Mouse (Mus musculus): ENCODE measurements around the gene Mcrip1.

Gene Mcrip1

GRCm38 (mm10) chr11:120575046-120575445 is 25.5 kb upstream of the Mcrip1 start:
- no peak for DNase-seq (ENCODE audit: low read depth, low spot score)

- DNase-seq (ENCODE audit: low read depth, low spot score) = peak; percentile 50
Observed at GRCm38 (mm10) chr11:120574278-120574600, 24.7 kb upstream of the Mcrip1 start.

- DNase-seq (ENCODE audit: low read depth, low spot score) = no peak
Observed at GRCm38 (mm10) chr11:120573585-120574277, 24.2 kb upstream of the Mcrip1 start.

- DNase-seq (ENCODE audit: low read depth, low spot score) = peak; percentile 100
Observed at GRCm38 (mm10) chr11:120572752-120573584, 23.4 kb upstream of the Mcrip1 start, which contains the start of gene P4hb. Gene P4hb (minus strand): TSS chr11:120573253.

- no peak for DNase-seq (ENCODE audit: low read depth, low spot score)
Observed at GRCm38 (mm10) chr11:120572417-120572751, 22.9 kb upstream of the Mcrip1 start.

- DNase-seq (ENCODE audit: low read depth, low spot score) = no peak
Observed at GRCm38 (mm10) chr11:120571754-120572416, 22.4 kb upstream of the Mcrip1 start.

GRCm38 (mm10) chr11:120571122-120571521 is 21.6 kb upstream of the Mcrip1 start:
- no peak for DNase-seq (ENCODE audit: low read depth, low spot score)

- no peak for DNase-seq (ENCODE audit: low read depth, low spot score)
Observed at GRCm38 (mm10) chr11:120568324-120568723, 18.8 kb upstream of the Mcrip1 start.

GRCm38 (mm10) chr11:120565114-120565513 is 15.6 kb upstream of the Mcrip1 start:
- DNase-seq (ENCODE audit: low read depth, low spot score) = no peak

- DNase-seq (ENCODE audit: low read depth, low spot score) = no peak
Observed at GRCm38 (mm10) chr11:120562949-120563348, 13.4 kb upstream of the Mcrip1 start.

GRCm38 (mm10) chr11:120560952-120561728 is 11.6 kb upstream of the Mcrip1 start:
- DNase-seq (ENCODE audit: low read depth, low spot score) = no peak

- peak; percentile 31 for DNase-seq (ENCODE audit: low read depth, low spot score)
Observed at GRCm38 (mm10) chr11:120558843-120559242, 9.3 kb upstream of the Mcrip1 start.

GRCm38 (mm10) chr11:120555260-120555659 is 5.7 kb upstream of the Mcrip1 start:
- DNase-seq (ENCODE audit: low read depth, low spot score) = no peak

- no peak for DNase-seq (ENCODE audit: low read depth, low spot score)
Observed at GRCm38 (mm10) chr11:120554834-120555233, 5.3 kb upstream of the Mcrip1 start.

- DNase-seq (ENCODE audit: low read depth, low spot score) = no peak
Observed at GRCm38 (mm10) chr11:120552736-120553135, 3.2 kb upstream of the Mcrip1 start.

- no peak for DNase-seq (ENCODE audit: low read depth, low spot score)
Observed at GRCm38 (mm10) chr11:120550810-120551440, 1.4 kb upstream of the Mcrip1 start, which contains the start of gene Ppp1r27. Gene Ppp1r27 (minus strand): TSS chr11:120551132.

- no peak for DNase-seq (ENCODE audit: low read depth, low spot score)
Observed at GRCm38 (mm10) chr11:120549986-120550809, 671 bp upstream of the Mcrip1 start.

- DNase-seq (ENCODE audit: low read depth, low spot score) = no peak
Observed at GRCm38 (mm10) chr11:120548786-120549167, 750 bp downstream of the Mcrip1 start.

GRCm38 (mm10) chr11:120548214-120548613 is 1.3 kb downstream of the Mcrip1 start:
- no peak for DNase-seq (ENCODE audit: low read depth, low spot score)

- DNase-seq (ENCODE audit: low read depth, low spot score) = peak; percentile 21
Observed at GRCm38 (mm10) chr11:120547469-120547868, 2.1 kb downstream of the Mcrip1 start.
